Mouse (Mus musculus) cerebellum, adult 8-10 months (tissue): ENCODE data around the gene Cyb5d2.

Experiments
- DNase-seq: peaks from one replicate; pipeline ENCODE4 v3.0.0; 2022

Gene Cyb5d2

GRCm38 (mm10) chr11:72771461-72771860, 24.5 kb downstream of the Cyb5d2 start:
- DNase-seq, result no peak

DNA sequence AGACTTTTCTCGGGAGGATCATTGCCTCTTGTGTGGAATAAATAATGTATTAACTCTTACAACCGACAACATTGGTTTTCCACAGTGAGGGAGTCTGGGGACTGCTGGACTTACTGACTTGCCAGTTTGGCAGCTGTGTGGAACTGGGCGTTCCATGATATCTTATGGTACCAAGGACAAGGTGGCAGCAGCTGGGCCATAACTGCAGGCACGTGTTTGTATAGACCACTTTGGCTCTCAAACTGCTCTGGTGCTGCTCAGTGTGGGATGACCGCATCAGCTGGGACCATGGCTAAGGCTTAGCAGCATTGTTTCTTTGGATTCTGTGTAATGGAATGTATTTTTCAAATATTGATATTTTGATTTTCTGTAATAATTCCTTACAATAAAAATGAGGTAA, 25.1 kb downstream of the Cyb5d2 start:
- DNase-seq, result no peak

GRCm38 (mm10) chr11:72770324-72770723, 25.6 kb downstream of the Cyb5d2 start:
- DNase-seq, result no peak

DNA sequence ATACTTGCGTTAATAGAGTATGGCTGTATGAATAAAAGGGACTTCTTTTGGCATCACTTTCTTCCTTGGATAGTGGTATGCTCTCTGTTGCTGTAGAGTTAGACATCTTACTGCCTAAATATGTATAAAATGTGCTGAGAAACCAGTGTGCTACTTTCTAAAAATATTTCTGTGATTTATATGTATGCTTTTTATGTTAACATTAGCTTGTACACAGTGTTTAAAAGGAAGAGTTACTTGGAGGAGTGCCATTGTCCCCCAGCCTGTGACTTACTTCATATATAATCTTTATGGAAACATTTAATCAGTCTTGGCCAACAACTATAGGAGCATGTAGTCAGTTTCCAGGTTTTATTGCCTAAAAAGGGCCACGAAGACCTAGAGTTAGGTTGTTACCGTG, 26.9 kb downstream of the Cyb5d2 start:
- DNase-seq, result no peak

DNA sequence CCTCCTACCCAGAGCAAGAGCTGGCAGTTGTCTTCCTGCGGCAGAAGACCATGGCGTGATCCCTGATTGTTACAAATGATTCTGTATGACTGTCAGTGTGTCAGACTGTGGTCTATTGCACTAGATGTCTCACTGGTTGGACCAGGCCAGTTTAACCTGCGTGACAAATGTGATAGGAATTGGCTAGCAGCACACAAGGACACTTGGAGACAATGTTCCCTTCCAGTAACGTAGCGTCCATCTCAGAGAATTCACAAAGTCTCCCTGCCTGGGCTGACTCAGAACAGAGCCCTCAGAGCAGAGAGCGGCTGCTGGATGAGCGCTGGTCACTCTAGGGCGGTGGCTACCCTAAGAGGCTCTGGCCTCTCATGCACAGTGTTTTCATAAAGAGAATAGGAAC, 28.2 kb downstream of the Cyb5d2 start:
- DNase-seq, result no peak

DNA sequence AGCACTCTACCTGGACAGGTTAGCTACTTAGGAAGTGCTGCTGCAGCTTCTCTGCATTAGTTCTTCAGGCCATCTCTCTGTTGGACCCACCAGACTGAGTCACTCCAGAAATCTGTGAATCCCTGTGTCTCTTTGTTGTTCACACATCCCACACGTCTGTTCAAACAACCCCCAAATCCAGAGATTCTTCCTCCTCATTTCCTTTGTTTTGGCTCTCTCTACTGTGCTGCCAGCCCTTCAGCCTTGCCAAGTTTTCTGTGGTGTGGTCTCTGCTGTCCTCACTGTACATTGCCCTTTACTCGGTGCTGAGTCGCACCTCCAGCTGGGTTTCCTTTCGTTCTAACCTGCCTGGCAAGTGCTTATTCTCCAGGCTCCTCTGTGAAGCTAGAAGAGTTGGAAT, 31.7 kb downstream of the Cyb5d2 start:
- no peak for DNase-seq

- DNase-seq, result no peak
Measured at GRCm38 (mm10) chr11:72760781-72761180, 35.2 kb downstream of the Cyb5d2 start.

DNA sequence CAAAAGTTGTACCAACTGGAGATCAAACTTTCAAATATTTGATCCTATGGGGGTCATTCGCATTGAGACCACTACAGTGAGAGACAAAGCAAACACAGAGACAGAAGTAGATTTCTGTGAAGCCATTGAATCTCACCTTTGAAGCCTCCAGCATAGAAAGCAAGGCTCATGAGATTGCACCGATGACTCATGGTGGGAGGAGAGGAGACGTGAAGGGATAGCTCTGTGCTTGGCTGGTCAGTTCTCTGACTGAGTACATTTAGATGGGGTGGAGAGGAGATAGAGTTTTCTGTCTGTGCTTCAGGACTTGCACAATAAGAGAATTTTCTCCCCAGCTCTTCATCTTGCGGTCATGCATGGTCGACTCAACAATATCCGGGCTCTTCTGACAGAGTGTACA, 36.4 kb downstream of the Cyb5d2 start:
- no peak for DNase-seq

- peak; percentile 5 for DNase-seq
Measured at GRCm38 (mm10) chr11:72758316-72758715, 37.6 kb downstream of the Cyb5d2 start.

DNA sequence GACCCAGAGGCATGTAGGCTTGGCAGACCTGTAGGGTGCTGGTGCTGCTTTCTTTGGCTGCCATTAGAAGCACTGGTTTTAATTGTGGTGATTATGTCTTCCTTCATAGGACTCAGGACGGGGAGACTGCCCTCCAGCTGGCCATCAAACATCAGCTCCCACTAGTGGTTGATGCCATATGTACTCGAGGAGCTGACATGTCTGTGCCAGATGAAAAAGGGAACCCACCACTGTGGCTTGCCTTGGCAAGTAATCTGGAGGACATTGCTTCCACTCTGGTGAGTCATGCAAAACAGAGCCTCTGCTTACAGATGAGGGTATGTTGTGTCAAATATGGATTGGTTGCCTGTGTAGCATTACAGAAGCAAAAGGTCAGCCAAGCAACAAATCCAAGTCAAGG, 44.0 kb downstream of the Cyb5d2 start:
- no peak for DNase-seq

DNA sequence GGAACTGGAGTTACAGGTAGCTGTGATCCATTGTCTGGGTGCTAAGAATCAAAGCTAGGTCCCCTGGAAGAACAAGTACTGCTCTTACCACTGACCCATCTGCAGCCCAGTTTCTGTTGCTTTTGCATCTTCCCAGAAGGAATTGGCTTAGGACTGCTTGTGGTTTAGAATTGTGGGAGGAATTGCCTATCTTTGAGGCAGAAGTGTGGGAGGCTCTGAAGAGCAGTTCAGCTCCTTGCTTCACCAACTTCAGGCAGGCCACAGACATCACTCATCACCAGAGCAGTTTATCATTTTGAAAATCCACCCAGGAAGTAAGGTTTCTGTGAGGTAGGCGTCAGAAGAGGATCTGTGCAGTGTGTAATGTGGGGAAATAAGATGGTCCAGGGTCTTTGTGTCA, 56.9 kb downstream of the Cyb5d2 start:
- no peak for DNase-seq

GRCm38 (mm10) chr11:72737517-72737916, 58.4 kb downstream of the Cyb5d2 start:
- DNase-seq, result peak; percentile 12

DNA sequence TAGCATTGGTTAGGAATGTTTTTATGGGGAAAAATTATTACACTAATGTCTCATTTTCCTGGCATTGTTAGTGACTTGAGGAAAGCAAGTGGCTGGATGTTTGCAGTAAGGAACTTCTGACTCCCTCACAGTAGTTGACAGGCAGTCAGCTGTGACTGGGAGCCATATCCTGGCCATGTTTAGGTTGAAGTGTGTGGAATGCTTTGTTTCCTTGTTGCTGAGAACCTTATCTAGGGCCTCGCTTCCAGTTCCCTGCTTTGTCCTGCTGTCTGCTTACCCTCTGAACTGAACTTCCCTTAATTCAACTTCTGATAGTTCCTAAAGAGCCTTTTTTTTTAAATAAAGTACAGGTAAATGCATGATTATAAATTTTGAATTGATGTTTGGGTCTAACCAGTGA, 59.6 kb downstream of the Cyb5d2 start:
- no peak for DNase-seq

DNA sequence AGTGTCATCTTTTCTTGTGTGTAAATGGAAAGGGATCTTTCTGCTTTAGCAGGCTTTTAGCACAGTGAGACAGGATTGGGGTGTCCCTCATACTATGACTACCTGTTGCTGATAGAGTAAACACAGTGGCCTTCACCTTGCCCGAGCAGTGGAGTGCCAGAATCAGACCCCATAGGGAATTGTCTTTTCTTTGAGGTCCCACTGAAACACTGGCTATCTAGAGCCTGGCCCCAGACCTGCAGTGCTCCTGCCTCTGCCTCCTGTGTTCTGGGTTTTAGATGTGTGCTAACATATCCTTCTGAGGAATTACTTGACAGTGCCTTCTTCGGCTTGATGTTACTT, 60.5 kb downstream of the Cyb5d2 start:
- DNase-seq, result no peak

- no peak for DNase-seq
Measured at GRCm38 (mm10) chr11:72734840-72735518, 61.0 kb downstream of the Cyb5d2 start.

GRCm38 (mm10) chr11:72733736-72734135, 62.2 kb downstream of the Cyb5d2 start:
- no peak for DNase-seq
